Mouse (Mus musculus) liver, adult 2 months (tissue): ENCODE measurements around the gene Ankrd2.

ENCODE experiments used
- CTCF ChIP-seq: fragments of 200-500 bp; IDR thresholded peaks from 2 replicates; pipeline ENCODE4 v1.5.1; 2011; ENCODE audit warnings: low read depth, low read length, control low read depth
- POLR2A ChIP-seq: fragments of 200-500 bp; IDR thresholded peaks from 2 replicates; pipeline ENCODE4 v1.6.1; 2011; ENCODE audit warnings: low read length, control low read depth; ENCODE audit not compliant: insufficient read depth; ENCODE audit errors: extremely low read depth

GRCm38 (mm10) chr19:42068441-42069240, 32.8 kb downstream of the Ankrd2 start:
- TF ChIP-seq CTCF = no peak
- no peak for TF ChIP-seq POLR2A
